Mouse (Mus musculus) heart, postnatal 0 days (tissue): ENCODE results near the gene Crim1. TPM values are rescaled to one million over a fixed set of nuclear protein-coding genes. Genes with fewer than 3 reads are reported as not detected.

ENCODE experiments used
- ATAC-seq: fragments of 200-750 bp; cut with Nextera tagmentation; 2 replicates; pipeline ENCODE4 v1.8.0; 2017; ENCODE audit warnings: low read depth, moderate number of reproducible peaks, moderate library complexity; ENCODE audit not compliant: insufficient read depth
- DNase-seq: peaks from one replicate; pipeline ENCODE4 v3.0.0-alpha.2; 2016; ENCODE audit warnings: low spot score
- H3K27ac ChIP-seq: fragments of 300-500 bp; sonication (generic); 2 replicates; pipeline ENCODE4 v1.5.1; 2014; ENCODE audit warnings: low read depth, mild to moderate bottlenecking
- H3K27me3 ChIP-seq: fragments of 300-500 bp; sonication (generic); 2 replicates; pipeline ENCODE4 v1.6.1; 2014; ENCODE audit warnings: low read length, mixed read lengths; ENCODE audit not compliant: control insufficient read depth, insufficient read depth
- H3K36me3 ChIP-seq: fragments of 300-500 bp; sonication (generic); replicated peaks from 2 replicates; pipeline ENCODE4 v1.6.1; 2014; ENCODE audit warnings: low read length, mixed read lengths; ENCODE audit not compliant: control insufficient read depth, insufficient read depth
- H3K4me1 ChIP-seq: fragments of 300-500 bp; sonication (generic); 2 replicates; pipeline ENCODE4 v1.6.1; 2014; ENCODE audit warnings: antibody characterized with exemption; ENCODE audit not compliant: control insufficient read depth, insufficient read depth
- H3K4me2 ChIP-seq: fragments of 300-500 bp; sonication (generic); 2 replicates; pipeline ENCODE4 v1.6.1; 2014; ENCODE audit warnings: low read depth, mild to moderate bottlenecking, low read length, moderate library complexity
- H3K4me3 ChIP-seq: fragments of 300-500 bp; sonication (generic); 2 replicates; pipeline ENCODE4 v1.5.1; 2014; ENCODE audit warnings: low read depth, low read length
- H3K9ac ChIP-seq: fragments of 300-500 bp; sonication (generic); replicated peaks from 2 replicates; pipeline ENCODE4 v1.6.1; 2014; ENCODE audit warnings: low read depth, low read length, mixed read lengths
- H3K9me3 ChIP-seq: fragments of 300-500 bp; sonication (generic); replicated peaks from 2 replicates; pipeline ENCODE4 v1.6.1; 2016; ENCODE audit warnings: low read length; ENCODE audit not compliant: control insufficient read depth
- CTCF ChIP-seq: IDR thresholded peaks from 2 replicates; pipeline ENCODE4 v1.5.1; 2016; ENCODE audit warnings: antibody characterized with exemption, control low read depth, low read depth
- EP300 ChIP-seq: IDR thresholded peaks from 2 replicates; pipeline ENCODE4 v1.6.1; 2016; ENCODE audit warnings: antibody characterized with exemption, low read depth
- WGBS: fragments of 180-500 bp; shearing (Covaris S2); extraction: QIAGEN DNeasy Blood & Tissue Kit; methylation state at CpG from one replicate; pipeline ENCODE4 v1.1.7; 2014; 5-methylcytosine and 5-hydroxymethylcytosine counted together
- polyA plus RNA-seq: library from polyadenylated mRNA; unstranded; fragments of >200 nt; fragmentation: Nextera tagmentation; extraction: Ambion mirVana; gene quantifications from 2 replicates; pipeline ENCODE4 v1.2.1, GENCODE M21; 2015
- total RNA-seq: library from RNA; depleted of rRNA; stranded (reverse); fragments of >200 nt; gene quantifications from 2 replicates; pipeline ENCODE4 v1.2.3, GENCODE M21; 2014; ENCODE audit warnings: low replicate concordance

The Crim1 gene
- total and polyA plus RNA-seq, 2 experiments from 2014 or later = 3.3 to 47.5 TPM

GRCm38 (mm10) chr17:78166566-78166965, 33.5 kb upstream of the Crim1 start:
- Histone ChIP-seq H3K4me3 (no peak overlapping the region), H3K9me3 (no peaks in the 10 kb centered on the region), H3K36me3 (no peaks in the 10 kb centered on the region), H3K4me1 (no peaks in the 10 kb centered on the region), H3K27me3 (no peaks in the 10 kb centered on the region), H3K4me2 (no peak overlapping the region), H3K27ac (no peak overlapping the region), H3K9ac (no peak overlapping the region)
- 72% methylated on average over 4 of the region's 4 CpGs for WGBS
- ATAC-seq (no peak), DNase-seq (no peak)
- TF ChIP-seq CTCF = no peak
- TF ChIP-seq EP300 = no peak

GRCm38 (mm10) chr17:78172371-78172770, 27.7 kb upstream of the Crim1 start:
- DNase-seq = no peak
- Histone ChIP-seq H3K4me2 (no peak overlapping the region), H3K27me3 (no peaks in the 10 kb centered on the region), H3K36me3 (no peaks in the 10 kb centered on the region), H3K4me3 (no peak overlapping the region), H3K4me1 (no peaks in the 10 kb centered on the region), H3K27ac (no peak overlapping the region), H3K9ac (no peak overlapping the region), H3K9me3 (no peaks in the 10 kb centered on the region)
- TF ChIP-seq EP300 = no peak
- no peak for TF ChIP-seq CTCF
- 51% methylated on average over 2 of the region's 2 CpGs for WGBS
- no peak for ATAC-seq

GRCm38 (mm10) chr17:78180766-78181165, 19.3 kb upstream of the Crim1 start:
- WGBS = 83% methylated on average over 6 of the region's 6 CpGs

GRCm38 (mm10) chr17:78196184-78196583, 3.9 kb upstream of the Crim1 start:
- Histone ChIP-seq H3K4me1 (peaks cover 11% of the 10 kb centered on the region; the same call in 1 of the 2 replicates), H3K4me3 (no peak overlapping the region), H3K36me3 (no peaks in the 10 kb centered on the region), H3K4me2 (no peak overlapping the region), H3K27ac (no peak overlapping the region), H3K27me3 (no peaks in the 10 kb centered on the region; the same call in 1 of the 2 replicates), H3K9ac (no peak overlapping the region), H3K9me3 (no peaks in the 10 kb centered on the region)
- ATAC-seq = no peak
- no peak for DNase-seq
- TF ChIP-seq CTCF (no peak), EP300 (no peak)
- WGBS = 74% methylated on average over 5 of the region's 5 CpGs

More at GRCm38 (mm10) chr17:78180766-78181165, 19.3 kb upstream of the Crim1 start:
- Histone ChIP-seq H3K4me2 (no peak overlapping the region), H3K4me1 (no peaks in the 10 kb centered on the region), H3K27ac (no peak overlapping the region), H3K4me3 (no peak overlapping the region), H3K9ac (no peak overlapping the region), H3K9me3 (no peaks in the 10 kb centered on the region), H3K36me3 (no peaks in the 10 kb centered on the region), H3K27me3 (no peaks in the 10 kb centered on the region)
- ATAC-seq (no peak), DNase-seq (no peak)
- TF ChIP-seq CTCF = no peak
- TF ChIP-seq EP300 = no peak

- Histone ChIP-seq H3K27ac (no peak overlapping the region), H3K4me1 (peaks cover 11% of the 10 kb centered on the region; the same call in 1 of the 2 replicates), H3K9ac (no peak overlapping the region), H3K36me3 (no peaks in the 10 kb centered on the region), H3K9me3 (no peaks in the 10 kb centered on the region), H3K27me3 (no peaks in the 10 kb centered on the region; the same call in 1 of the 2 replicates), H3K4me2 (no peak overlapping the region), H3K4me3 (no peak overlapping the region)
- DNase-seq (peak; percentile 67), ATAC-seq (no peak; the same call in 1 of the 2 replicates)
- TF ChIP-seq CTCF = peak; percentile 88
- TF ChIP-seq EP300 = no peak
- WGBS = 22% methylated on average over 7 of the region's 7 CpGs
Measured at GRCm38 (mm10) chr17:78197111-78197510, 2.9 kb upstream of the Crim1 start.

GRCm38 (mm10) chr17:78198140-78198539, 1.9 kb upstream of the Crim1 start:
- ATAC-seq = no peak
- no peak overlapping the region for H3K27ac ChIP-seq
- H3K36me3 ChIP-seq = no peaks in the 10 kb centered on the region
- no peak for TF ChIP-seq CTCF
- TF ChIP-seq EP300 = no peak
- 11% methylated on average over 4 of the region's 4 CpGs for WGBS
- H3K9me3 ChIP-seq = no peaks in the 10 kb centered on the region
- H3K4me1 ChIP-seq = peaks cover 19% of the 10 kb centered on the region
- DNase-seq = peak; percentile 11
- H3K4me2 ChIP-seq = no peak overlapping the region
- H3K9ac ChIP-seq = no peak overlapping the region
- H3K27me3 ChIP-seq = no peaks in the 10 kb centered on the region; the same call in 1 of the 2 replicates
- H3K4me3 ChIP-seq = no peak overlapping the region
